Mouse (Mus musculus): ENCODE data around the gene Sp7.

DNA sequence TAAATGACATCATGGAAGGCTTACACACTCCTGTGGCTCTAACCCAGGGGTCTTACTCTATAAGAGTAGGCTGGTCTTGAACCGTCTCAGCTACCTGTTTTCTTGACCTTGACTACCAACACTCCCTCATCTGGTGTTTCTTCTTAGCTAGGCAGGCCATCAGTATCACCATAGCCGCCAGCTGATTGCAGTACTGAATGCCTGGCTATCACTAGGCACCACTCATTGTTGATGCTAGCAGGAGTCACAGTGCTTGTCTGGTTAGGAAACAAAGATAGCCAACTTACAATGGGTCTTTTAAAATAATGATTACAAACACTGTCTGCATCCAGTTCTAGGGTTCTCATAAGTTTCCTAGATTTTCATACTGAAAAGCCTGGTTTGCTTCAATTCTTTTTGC is 34.3 kb upstream of the Sp7 start:
- TF ChIP-seq ZC3H11A (IDR thresholded peaks at IDR 0.05; ENCODE audit: borderline replicate concordance, low read depth, low read length) (no peak), CHD2 (IDR thresholded peaks at IDR 0.05; ENCODE audit: low read depth, low read length) (no peak)
